ENCODE assay signal across 31 mouse cellular contexts in genomic region chr15:28062016-28062415, GRCm38 (mm10).
"Had no signal": no experiment of that assay in that cellular context is flagged by ENCODE, and none has a peak within 500 bp of the region (broad histone marks: within the 10 kb centered on the region; RNA-seq: fewer than 3 reads in every experiment).

No protein-coding gene starts in this region.

- H3K36me3 ChIP-seq: limb, embryonic 10.5 days; limb, embryonic 12.5 days; limb, embryonic 13.5 days; limb, embryonic 15.5 days; liver, embryonic 12.5 days; liver, embryonic 13.5 days; liver, embryonic 15.5 days; lung, embryonic 15.5 days; midbrain, embryonic 10.5 days; midbrain, embryonic 12.5 days; midbrain, embryonic 15.5 days; neural tube, embryonic 12.5 days had no signal

- H3K9ac ChIP-seq: limb, embryonic 12.5 days; limb, embryonic 13.5 days; limb, embryonic 15.5 days; liver, embryonic 12.5 days; liver, embryonic 13.5 days; liver, embryonic 14.5 days; liver, embryonic 15.5 days; liver, postnatal 0 days; lung, embryonic 14.5 days; lung, embryonic 15.5 days; midbrain, embryonic 12.5 days; midbrain, embryonic 15.5 days; neural tube, embryonic 12.5 days had no signal

- DNase-seq: left cerebral cortex, postnatal 4 days; liver; liver, embryonic 13.5 days; liver, postnatal 0 days; lung, adult 18-20 months; lung, adult 2 months; lung, embryonic 14.5 days; lung, postnatal 10 days; lung, postnatal 14 days; lung, postnatal 36 days; lung, postnatal 4 days; midbrain, embryonic 14.5 days had no signal

- H3K4me3 ChIP-seq: left cerebral cortex, adult 2 months; limb, embryonic 10.5 days; limb, embryonic 12.5 days; limb, embryonic 13.5 days; limb, embryonic 15.5 days; liver, embryonic 12.5 days; liver, embryonic 13.5 days; liver, embryonic 15.5 days; lung, embryonic 15.5 days; megakaryocyte, embryonic 14.5 days; midbrain, embryonic 10.5 days; midbrain, embryonic 12.5 days; midbrain, embryonic 15.5 days; myocyte; neural tube, embryonic 12.5 days had no signal

- H3K4me1 ChIP-seq: limb, embryonic 12.5 days; limb, embryonic 13.5 days; limb, embryonic 15.5 days; liver, embryonic 12.5 days; liver, embryonic 13.5 days; liver, embryonic 15.5 days; lung, embryonic 15.5 days; megakaryocyte, embryonic 14.5 days; midbrain, embryonic 15.5 days had no signal

- H3K27ac ChIP-seq: left cerebral cortex, adult 2 months; limb, embryonic 10.5 days; limb, embryonic 12.5 days; limb, embryonic 13.5 days; limb, embryonic 15.5 days; liver, embryonic 12.5 days; liver, embryonic 13.5 days; liver, embryonic 14.5 days; liver, embryonic 15.5 days; lung, embryonic 15.5 days; macrophage; midbrain, embryonic 10.5 days; midbrain, embryonic 12.5 days; midbrain, embryonic 15.5 days; neural tube, embryonic 12.5 days had no signal

- H3K4me2 ChIP-seq: limb, embryonic 12.5 days; limb, embryonic 13.5 days; limb, embryonic 15.5 days; liver, embryonic 11.5 days; liver, embryonic 12.5 days; liver, embryonic 13.5 days; liver, embryonic 15.5 days; lung, embryonic 14.5 days; lung, embryonic 15.5 days; midbrain, embryonic 12.5 days; midbrain, embryonic 15.5 days; neural tube, embryonic 12.5 days had no signal

- H3K9me3 ChIP-seq: limb, embryonic 10.5 days; limb, embryonic 13.5 days; limb, embryonic 15.5 days; liver, embryonic 12.5 days; liver, embryonic 13.5 days; liver, embryonic 15.5 days; lung, embryonic 15.5 days; midbrain, embryonic 12.5 days; midbrain, embryonic 15.5 days; neural tube, embryonic 12.5 days had no signal

- ATAC-seq: liver, embryonic 12.5 days; liver, postnatal 0 days; lung, postnatal 0 days; midbrain, embryonic 15.5 days; midbrain, embryonic 16.5 days had no signal

- H3K27me3 ChIP-seq: limb, embryonic 12.5 days; limb, embryonic 13.5 days; limb, embryonic 15.5 days; liver, embryonic 12.5 days; liver, embryonic 13.5 days; liver, embryonic 15.5 days; lung, embryonic 15.5 days; megakaryocyte, embryonic 14.5 days; midbrain, embryonic 15.5 days had no signal
